Mouse (Mus musculus): ENCODE measurements around the gene Atp5g1.

GRCm38 (mm10) chr11:96047469-96048373, 27.7 kb downstream of the Atp5g1 start:
- no peak for TF ChIP-seq GATA1 (IDR thresholded peaks at IDR 0.05; ENCODE audit: low read length)
- TF ChIP-seq TAL1 (IDR thresholded peaks at IDR 0.05; ENCODE audit: low read length), result no peak

All from erythroblast, embryonic 14.5 days (primary cell).